Mouse (Mus musculus) frontal cortex, postnatal 10 days (tissue): ENCODE results near the gene Ckap4.

Experiments
- DNase-seq, 2 experiments: peaks; one replicate each; pipeline ENCODE4 v3.0.0; 2022; ENCODE audit warnings: low spot score in 2 of 2, mixed read lengths in 1 of 2

The Ckap4 gene

GRCm38 (mm10) chr10:84533912-84534671 lies at the start of gene Ckap4:
Gene Ckap4 (minus strand): TSS chr10:84534062.
- peak in 1 of 2 experiments; percentile 54 for DNase-seq

- DNase-seq: no peak
Measured at GRCm38 (mm10) chr10:84582236-84582635, 48.4 kb upstream of the Ckap4 start.

GRCm38 (mm10) chr10:84581191-84581590 lies 47.3 kb upstream of the Ckap4 start:
- no peak for DNase-seq

- no peak for DNase-seq
Measured at GRCm38 (mm10) chr10:84579527-84579926, 45.7 kb upstream of the Ckap4 start.

GRCm38 (mm10) chr10:84578738-84579137 lies 44.9 kb upstream of the Ckap4 start:
- DNase-seq: no peak

GRCm38 (mm10) chr10:84577071-84577727 lies 43.3 kb upstream of the Ckap4 start:
- peak; percentile 66 to 77 for DNase-seq

GRCm38 (mm10) chr10:84576395-84577070 lies 42.7 kb upstream of the Ckap4 start, which contains the start of gene Tcp11l2:
Gene Tcp11l2 (plus strand): TSS chr10:84576626.
- peak; percentile 87 to 91 for DNase-seq

GRCm38 (mm10) chr10:84576029-84576394 lies 42.1 kb upstream of the Ckap4 start:
- no peak for DNase-seq

- no peak for DNase-seq
Measured at GRCm38 (mm10) chr10:84573671-84574420, 40.0 kb upstream of the Ckap4 start.

GRCm38 (mm10) chr10:84571052-84571639 lies 37.3 kb upstream of the Ckap4 start:
- DNase-seq: no peak

GRCm38 (mm10) chr10:84564427-84564826 lies 30.6 kb upstream of the Ckap4 start:
- no peak for DNase-seq

GRCm38 (mm10) chr10:84562567-84563554 lies 29.0 kb upstream of the Ckap4 start:
- no peak for DNase-seq

- no peak for DNase-seq
Measured at GRCm38 (mm10) chr10:84562121-84562520, 28.3 kb upstream of the Ckap4 start.

GRCm38 (mm10) chr10:84559986-84560385 lies 26.1 kb upstream of the Ckap4 start:
- no peak for DNase-seq

GRCm38 (mm10) chr10:84558511-84558910 lies 24.6 kb upstream of the Ckap4 start:
- DNase-seq: no peak

GRCm38 (mm10) chr10:84556120-84556519 lies 22.3 kb upstream of the Ckap4 start:
- no peak for DNase-seq

GRCm38 (mm10) chr10:84554291-84555009 lies 20.6 kb upstream of the Ckap4 start:
- no peak for DNase-seq

GRCm38 (mm10) chr10:84552477-84552876 lies 18.6 kb upstream of the Ckap4 start:
- no peak for DNase-seq

GRCm38 (mm10) chr10:84551846-84552245 lies 18.0 kb upstream of the Ckap4 start:
- DNase-seq: no peak

- DNase-seq: no peak
Measured at GRCm38 (mm10) chr10:84549920-84550293, 16.0 kb upstream of the Ckap4 start.
